Mouse (Mus musculus) cerebellum, adult 9-10 months (tissue): ENCODE data around the gene Rcsd1.

Experiments used
- DNase-seq: peaks from one replicate; pipeline ENCODE4 v3.0.0; 2022

Rcsd1 gene

DNA sequence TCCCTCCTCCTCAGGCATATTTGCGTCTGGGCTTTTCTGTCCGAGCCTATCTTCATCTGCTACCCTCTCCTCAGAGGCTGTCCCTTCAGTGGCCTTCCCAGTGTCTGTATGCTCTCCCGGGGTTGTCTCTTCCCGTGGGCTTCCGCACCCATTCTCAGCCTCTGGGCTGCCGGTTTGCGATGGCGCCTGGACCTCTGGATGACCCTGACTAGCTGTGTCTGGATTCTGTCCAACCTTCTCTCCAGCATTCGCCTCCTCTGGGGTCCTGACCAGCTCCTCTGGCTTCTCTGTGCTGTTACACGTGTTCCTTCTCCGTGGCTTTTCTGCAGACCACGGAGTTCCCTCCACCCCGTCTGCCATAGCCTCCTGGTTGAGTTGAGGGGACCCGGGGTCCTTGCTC lies 54.1 kb downstream of the Rcsd1 start:
- no peak for DNase-seq

DNA sequence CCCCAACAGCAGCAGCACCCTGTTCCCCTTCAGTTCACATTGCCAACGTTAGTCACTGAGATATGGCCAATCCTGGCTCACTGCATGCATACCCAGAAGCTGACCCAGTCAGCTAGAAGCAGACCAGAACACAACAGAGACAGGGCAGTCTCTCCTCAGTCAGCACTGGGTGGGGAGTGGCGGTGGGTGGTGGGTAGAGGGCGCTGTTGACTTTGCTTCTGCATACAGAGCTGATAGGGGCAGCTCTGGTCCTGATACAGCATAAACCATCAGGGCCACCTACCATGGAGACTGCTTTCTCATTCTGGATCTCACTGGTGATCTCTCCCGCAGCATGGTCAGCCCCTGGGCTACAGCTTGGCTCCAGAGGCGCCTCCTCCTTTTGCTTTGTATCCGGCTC lies 54.5 kb downstream of the Rcsd1 start:
- DNase-seq, result no peak

DNA sequence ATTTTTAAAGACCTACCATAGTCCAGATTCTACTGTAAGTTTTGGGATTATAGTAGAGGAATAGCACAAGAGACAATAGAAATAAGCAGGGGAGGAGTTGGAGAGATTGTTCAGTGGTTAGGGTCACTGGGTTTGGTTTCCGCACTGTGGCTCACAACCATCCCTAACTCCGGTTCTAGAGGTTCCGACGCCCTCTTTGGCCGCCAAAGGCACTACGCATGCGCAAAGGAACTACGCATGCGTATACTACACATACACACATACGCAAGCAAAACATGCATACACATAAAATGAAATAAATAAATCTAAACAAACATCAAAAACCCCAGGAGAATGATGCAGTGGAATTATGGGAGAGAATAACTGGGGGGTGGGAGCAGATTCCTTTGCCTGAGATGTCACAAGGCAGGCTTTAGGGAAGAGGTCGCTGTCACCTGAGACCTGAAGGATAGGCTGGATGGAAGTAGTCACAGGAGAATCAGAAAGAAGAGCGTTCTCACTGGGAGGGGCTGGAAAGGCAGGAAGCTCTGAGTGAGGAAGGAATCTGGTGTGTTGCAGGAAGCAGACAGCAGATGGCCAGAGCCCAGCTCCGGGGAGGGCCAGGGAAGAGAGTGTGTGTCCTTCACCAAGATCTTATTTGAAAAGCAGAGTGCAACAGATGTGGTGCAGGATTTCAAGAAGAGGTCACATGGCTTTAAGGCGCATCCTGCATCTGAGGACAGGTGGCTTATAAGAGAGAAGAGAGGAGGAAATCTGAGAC lies 56.3 kb downstream of the Rcsd1 start:
- no peak for DNase-seq

DNA sequence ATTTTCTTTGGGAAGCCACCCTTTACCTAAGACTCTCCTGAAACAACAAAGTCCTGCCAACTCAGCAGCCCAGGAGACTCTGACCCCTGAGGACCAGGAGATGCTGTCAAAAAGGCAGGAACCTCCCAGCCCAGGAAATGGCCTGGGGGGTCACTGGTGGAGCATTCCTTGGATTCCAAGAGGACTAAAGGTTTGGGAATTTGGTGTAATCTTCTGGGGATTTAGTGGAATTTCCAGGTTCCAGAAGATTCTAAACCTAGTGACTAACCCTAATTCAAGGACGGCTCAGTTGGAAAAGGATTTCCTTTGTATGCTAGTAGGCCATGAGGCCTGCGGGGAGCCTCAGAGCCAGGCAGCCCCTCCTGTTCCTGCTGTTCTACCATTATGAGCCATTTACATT lies 57.0 kb downstream of the Rcsd1 start:
- no peak for DNase-seq

DNA sequence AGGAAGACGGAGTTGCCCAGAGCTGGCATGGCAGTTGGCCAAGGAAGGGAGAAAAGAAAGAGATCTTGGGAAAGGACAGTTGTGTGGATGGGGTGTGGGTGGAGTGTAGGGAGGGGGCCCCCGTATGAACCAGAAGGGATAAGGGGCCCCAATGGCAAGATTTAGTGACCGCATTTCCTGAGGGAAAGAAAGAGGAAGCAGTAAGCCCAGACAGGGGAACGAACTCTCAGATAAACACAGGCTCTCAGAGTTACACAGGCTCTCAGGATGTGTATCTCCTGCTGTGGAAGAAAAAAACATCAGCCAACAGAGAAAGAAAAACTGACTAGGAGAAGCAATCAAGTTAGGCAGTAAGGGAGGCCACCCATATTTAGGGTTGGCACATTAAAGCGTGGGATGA lies 58.4 kb downstream of the Rcsd1 start:
- no peak for DNase-seq

DNA sequence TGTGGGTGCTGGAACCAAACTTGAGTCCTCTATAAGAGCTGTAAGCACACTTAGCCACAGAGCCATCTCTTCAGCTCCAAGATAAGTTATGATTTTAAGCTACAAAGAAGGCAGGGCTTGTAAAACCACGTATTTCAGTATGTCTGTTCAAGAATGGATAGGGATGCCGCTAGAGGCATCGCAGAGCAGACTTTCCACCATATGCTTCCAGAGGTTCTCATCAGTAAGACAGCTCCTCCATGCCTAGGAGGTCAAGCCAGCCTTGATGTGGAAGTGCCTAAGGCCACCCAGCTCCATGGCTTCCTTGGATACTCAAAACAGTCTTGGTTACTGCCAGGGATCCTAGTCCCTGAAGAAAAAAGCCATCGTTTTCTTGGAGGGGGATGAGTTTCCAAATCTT lies 64.5 kb downstream of the Rcsd1 start:
- no peak for DNase-seq

DNA sequence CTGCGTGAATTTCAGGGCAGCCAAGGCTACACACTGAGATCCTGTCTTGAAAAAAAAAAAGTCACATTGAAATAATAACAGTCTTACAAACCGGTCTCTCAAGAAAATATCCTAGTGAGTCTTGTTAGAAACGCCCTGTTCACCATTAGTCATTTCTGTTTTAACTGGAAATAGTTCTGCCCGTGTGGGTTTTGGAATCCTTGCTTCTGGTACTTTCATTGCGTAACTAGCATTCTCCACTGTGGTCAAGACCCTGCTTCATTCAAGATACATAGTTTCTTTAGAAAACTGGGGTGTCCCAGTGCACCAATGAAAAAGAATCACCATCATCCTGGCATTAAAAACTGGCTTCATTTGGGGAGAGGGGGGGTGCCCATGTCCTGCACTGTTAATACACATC lies 65.8 kb downstream of the Rcsd1 start:
- DNase-seq, result peak; percentile 33

DNA sequence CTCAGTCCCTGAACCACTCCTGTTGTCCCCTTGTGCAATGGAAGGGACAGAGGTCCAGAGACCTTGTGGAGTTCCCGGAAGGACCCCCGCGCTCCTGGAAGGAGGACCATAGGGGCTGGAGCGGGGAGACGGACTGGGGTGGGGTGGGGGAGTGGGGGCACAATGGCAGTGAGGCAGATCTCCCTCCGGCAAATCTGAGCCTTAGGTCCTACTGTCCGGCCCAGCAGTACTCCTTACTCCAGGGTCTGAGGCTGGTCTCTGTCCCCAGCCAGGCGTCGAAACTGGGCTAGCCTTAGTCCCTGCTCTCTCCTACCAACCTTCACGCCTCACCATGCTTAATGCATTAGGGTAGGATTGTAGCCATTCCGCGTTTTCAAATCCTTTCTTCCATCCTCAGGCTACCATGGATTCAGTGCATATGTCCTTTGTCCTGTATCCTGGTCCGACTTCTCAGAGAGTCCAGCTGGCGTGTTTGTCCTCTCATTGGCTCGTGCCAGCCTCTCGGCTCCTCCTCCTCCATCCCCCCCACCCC lies 66.7 kb downstream of the Rcsd1 start:
- peak; percentile 81 for DNase-seq

DNA sequence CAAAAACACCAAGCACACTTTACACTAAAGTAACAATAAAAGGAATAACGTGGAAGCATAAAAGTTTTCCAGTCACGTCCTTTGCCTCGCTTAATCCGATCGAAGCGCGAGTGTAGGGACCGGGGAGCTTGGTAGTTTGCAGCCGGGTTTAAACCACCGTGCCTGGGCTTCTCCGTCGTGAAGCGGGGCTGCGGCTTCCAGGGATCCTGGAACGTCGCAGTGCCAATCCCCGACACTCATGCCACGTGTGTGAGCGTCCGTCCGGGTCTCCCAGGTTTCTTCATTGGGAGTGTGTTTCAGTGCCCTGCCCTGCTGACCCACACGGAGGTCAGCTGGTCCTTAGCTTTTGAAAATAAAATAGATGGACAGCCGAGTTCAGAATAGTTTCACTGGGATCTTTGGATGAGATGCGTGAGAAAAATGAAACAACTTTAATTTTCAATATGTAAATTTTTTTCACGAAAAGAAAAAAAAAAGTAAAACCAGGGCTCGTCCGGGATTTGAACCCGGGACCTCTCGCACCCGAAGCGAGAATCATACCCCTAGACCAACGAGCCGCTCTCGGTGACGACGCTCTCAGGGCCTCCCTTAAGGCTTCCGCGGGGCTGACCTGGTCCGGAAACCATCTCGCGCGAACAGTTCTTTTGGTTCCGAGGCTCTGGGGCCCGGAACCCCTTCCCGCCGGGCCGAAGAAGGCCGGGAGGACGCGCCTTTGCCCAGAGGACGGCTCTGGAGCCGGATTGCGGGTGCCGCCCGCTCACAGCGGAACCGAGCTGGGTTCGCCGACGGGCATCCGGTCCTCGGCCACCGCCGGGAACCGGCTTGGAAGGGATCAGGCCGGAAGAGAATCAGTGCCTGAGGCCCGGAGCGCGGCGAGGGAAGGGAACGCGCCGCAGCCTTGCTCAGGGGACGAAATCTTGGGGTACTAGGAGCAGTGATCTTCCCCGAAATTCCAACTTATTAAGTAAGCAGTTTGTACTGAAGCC lies 67.5 kb downstream of the Rcsd1 start:
- DNase-seq, result peak; percentile 93

DNA sequence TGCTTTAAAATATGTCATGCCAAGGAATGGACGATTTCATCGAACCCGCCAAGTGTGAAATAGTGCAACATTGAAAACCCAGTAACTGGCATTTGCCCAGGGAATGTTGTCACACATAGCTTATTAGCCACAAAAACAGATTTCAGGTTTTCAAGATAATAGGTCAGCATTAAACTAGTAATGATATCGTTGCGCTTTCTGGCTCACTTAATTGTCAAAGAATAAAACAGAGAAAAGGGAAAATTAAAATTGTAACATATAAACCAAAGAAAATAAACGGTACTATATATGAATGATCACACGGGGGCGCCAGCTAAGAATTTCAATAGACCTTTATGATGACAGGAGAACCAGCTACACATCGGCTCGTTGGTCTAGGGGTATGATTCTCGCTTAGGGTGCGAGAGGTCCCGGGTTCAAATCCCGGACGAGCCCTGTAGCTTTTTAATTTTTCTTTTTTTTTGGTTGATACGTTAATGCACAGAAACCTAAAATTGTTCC lies 68.2 kb downstream of the Rcsd1 start:
- DNase-seq, result peak; percentile 92

DNA sequence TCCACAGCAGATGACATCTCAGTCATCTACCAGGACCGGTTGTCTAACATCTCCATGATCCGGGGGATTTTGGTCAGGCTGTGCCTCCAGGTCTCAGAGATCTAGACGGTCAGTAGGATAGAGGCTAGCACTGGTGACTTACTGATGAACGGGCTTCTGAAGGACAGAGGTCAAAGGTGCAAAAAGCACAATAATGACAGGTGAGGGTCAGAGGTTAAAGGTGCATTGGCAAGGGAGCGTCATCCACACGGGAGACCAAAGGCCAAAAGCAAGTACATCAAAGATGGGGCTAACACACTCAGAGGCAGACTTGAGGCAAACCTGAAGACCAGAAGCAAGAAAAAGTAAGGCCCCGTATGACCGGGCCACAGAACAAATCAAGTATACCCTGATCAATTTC lies 73.3 kb downstream of the Rcsd1 start:
- DNase-seq, result peak; percentile 32

DNA sequence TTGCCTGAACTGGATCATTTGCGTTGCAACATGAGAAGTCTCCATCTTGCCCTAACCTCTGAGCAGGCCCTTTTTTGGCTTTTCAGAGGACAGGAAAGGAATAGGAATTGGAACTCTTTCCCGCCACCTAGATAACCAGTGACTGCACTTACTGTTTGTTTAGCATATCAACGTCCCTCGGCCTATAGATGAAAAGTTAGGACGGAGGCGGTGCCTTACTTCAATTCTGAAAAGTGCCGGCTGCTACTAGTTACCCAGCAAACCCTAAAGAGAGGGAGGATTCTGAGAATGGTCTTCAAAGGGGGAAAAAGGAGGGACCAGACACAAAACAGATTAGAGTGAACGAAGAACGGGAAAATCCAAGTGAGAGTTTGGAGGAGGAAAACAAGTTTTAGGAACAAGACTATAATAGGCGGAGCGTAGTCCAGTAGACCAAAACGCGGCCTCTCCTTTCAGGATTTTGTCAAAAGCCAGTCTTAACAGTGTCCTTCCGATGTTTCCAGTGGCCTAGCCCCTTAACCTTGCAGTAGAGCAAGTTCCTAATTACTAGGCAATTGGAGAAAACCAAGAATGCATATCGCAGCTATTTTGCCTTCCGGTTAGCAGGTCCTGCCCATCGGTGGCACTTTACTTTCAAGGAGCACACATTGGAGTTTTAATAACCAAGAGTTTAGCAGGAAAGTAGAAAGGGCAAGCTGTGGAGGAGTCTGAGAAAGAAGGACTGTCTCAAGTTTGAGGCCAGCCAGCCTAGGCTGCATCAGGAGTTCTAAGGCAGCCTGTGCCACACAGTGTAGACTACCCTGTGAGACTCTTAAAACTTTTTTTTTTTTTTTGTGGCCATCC lies 74.3 kb downstream of the Rcsd1 start:
- DNase-seq, result no peak

DNA sequence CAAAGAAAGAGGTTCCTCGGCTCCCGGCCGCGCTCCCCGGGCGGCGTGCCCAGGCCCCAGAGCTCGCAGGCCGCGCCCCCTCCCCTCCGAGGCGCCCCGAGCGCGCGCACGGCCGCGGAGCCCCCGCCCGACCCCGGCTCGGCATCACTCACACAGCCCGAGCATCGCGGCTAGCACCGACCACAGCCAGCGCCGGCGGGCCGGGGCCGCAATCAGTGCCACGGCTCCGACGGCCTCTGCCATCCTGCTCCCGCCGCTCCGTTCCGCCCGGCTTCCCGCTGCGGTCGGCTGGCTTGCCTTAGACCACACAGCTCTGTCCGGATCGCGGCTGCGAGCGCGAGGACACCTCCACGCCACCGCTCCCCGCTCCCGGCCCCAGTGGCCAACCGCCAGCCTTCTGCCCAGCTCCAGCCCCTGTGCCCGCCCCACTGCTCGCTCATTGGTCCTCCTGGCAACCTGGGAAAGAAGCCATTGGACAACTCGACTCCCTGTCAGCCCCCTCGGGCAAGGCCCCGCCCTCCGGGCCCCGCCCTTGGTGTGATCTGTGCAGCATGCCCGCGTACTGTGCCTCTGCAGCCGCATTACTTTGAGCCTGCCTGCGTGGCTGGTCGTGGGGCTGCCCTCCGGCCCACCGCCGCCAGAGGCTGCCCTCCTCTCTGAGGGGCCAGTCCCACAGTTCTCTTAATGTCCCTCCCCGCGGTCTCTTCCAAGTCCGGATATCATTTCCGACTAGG lies 75.2 kb downstream of the Rcsd1 start, which contains the start of gene Mpzl1:
TSS of gene Mpzl1 (minus strand) at position 388 of the 734 bp plus-strand sequence.
- peak; percentile 100 for DNase-seq

DNA sequence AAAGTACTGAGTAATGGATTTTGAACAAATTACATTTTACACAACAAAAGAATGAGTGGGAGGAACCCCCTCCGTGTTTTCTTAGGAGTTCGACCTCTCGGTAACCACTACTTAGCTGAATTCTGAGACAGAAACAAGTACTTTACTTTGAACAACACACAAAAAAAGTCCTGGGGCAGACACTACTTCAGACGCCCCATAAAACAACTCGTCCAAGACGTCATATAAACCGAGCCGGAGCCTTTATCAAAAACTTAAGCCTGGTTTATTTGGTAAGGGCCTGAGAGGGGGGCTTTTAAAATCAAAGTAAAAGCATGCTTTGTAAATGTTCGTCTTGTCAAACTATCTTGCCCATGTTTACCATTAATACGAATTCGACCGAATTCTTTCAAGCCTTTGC lies 76.2 kb downstream of the Rcsd1 start:
- peak; percentile 40 for DNase-seq

DNA sequence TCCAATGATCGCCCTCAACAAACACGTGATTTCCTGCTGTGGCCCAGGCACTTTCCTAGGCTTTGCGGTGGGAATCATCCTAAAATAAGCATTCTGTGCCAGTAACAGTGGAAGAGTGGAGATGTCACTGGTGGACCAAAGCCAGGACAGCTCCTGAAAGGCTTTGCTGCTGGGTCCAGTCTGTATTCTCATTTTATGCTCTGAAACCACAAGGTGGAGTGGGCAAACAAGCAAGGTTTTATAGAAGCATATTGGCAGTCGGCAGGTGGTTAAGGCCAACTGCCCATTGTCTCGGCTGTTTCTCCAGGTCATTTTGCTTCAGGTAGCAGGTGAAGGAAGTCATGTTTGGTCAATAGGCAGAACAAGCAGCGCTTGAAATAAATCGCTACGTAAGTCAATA lies 78.4 kb downstream of the Rcsd1 start:
- DNase-seq, result peak; percentile 93

DNA sequence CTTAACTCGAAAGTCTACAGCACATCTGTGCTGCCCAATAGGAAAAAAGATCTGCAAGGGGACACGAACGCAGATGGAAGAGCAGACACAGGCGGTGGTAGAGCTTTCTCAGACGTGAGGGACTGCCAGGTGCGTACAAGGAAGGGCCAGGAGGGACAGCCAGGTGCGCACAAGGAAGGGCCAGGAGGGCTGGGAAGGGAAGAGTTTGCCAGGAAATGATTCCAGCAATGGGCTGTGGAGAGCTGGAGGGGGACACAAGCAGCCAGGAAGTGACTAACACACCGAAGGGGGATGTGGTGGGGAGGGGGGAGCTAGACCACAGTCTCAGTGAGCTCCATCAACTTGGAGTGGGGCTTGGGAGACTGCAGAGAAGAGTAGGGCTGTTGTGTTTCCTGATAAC lies 79.6 kb downstream of the Rcsd1 start:
- peak; percentile 70 for DNase-seq

DNA sequence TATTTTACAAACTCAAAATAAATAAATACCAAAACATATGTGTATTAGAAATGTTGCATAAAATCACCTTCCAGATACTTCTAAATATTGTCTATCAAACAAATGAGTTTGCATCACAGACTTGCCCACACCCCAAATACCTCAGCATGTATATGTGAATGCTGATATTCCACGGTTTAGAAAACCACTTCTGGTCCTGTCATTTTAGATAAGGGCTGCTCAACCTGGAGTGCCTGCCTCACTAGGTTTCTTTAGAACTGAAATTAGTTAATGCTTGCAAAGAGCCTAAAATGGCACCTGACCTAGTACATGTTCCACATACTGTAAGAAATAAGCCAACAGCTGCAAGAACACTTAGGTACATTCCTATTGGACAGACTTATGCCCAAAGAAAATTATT lies 81.0 kb downstream of the Rcsd1 start:
- no peak for DNase-seq

DNA sequence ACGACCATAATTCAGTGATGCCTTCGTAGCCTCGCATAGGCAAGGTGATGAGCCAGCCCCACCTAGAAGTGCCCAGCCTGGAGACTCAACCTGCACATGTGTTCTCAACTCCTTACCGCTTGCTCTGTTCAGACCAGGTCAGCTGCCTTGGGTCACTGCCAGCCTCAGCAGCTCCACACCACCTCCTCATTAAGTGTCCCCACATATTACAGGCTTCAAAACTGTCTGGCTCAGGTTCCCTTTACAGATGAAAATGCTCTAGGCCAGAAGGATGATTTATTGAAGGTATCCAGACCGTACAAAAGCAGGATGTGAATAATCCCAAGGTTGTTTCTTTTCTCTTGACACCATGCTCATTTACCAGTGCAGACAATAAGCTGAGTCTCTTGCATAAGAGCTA lies 83.7 kb downstream of the Rcsd1 start:
- DNase-seq, result no peak

DNA sequence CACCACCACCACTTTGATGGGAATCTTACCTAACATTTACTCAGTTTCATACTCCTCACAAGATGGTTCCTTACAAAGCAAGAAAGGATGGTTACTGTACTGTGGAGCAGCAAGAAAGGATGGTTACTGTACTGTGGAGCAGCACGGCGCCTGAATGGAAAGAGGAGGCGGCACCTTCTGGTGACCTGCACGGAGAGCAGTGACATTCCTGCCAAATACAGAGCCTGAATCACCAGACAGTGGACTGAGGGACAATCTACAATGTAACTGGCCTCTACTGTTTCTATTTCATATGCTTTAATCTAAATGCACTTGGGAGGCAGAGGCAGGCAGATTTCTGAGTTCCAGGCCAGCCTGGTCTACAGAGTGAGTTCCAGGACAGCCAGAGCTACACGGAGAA lies 84.5 kb downstream of the Rcsd1 start:
- DNase-seq, result no peak

DNA sequence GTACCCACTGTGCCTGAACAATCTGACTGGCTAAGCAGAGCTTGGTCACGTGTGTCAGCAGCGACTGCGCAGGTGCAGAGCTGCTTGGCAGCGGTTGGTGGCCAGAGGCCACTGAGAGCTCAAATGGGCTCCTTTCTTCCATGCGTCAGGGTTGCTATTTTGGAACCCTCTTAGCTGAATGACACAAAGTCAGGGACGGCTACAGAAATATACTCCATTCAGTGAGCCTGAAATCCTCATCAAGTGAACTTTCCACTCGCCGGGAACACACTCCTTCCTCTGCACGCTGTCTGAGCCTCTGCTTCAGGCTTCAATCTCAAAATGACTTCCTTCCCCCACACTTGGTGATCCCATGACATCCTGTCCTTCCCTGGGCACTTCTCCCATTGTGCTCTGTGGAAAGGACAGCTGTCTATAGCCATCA lies 91.3 kb downstream of the Rcsd1 start:
- DNase-seq, result no peak

DNA sequence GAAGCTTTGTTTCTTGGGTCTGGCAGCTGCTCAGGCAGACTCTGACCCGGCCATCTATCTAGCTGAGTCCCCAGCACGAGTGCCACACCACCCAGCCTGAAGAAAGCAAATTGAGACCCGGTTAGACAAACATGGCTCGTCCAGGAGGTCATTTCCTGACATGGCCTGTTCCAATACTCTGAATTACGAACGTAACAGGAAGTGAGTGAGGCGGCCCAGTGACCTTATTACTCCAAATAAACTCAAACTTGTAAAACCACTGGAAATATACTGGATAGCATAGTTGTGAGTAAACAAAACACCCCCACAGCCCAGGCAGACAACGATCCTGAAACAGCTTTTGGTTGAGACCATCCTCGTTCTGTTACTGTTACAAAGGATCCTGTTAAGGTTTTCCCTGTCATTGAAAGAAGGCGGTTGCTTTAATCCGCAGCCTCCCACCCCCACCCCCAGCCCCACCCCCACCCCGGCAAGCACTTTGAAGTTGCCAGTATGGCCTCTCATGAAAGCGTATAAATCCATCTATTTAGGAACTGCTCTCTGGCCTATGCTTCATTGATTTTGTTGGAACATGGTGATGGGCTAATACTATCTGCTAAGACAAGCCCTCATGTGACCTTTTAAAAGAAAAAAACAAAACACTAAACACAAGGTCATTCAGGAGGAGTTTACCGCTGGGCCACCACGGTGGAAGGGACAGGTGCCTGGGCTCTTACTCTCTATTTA lies 92.2 kb downstream of the Rcsd1 start:
- no peak for DNase-seq
